Mouse (Mus musculus) frontal cortex, adult (tissue): ENCODE measurements around the gene Ear6.
A peak's percentile ranks its signal among the peaks of the same experiment; 100 is the strongest.

Experiments
- ATAC-seq: cut with Nextera tagmentation; 2 replicates; pipeline ENCODE4 v1.9.2; 2017; ENCODE audit warnings: mild to moderate bottlenecking, moderate library complexity, mixed read lengths; ENCODE audit not compliant: low TSS enrichment

Ear6 gene

DNA sequence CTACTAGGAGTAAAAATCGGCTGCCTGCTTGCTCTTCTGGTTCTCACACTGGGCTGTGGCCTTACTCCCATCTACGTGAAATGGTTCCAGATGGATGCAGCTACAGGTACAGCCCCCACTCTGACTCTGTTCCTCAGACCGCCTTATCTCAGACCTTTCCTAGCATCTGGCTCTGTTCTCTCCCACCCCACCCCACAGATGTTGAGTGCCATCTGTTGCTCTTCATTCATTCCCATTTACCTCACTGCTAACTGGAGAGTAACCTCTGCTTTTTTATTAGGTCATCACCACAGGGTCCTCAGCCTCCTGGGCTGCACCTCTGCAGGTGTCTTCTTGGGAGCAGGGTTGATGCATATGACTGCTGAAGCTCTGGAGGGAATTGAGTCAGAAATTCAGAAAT is 40.3 kb downstream of the Ear6 start:
- ATAC-seq, result no peak

GRCm38 (mm10) chr14:51895071-51895470 is 41.6 kb downstream of the Ear6 start:
- no peak for ATAC-seq

- no peak for ATAC-seq
These were observed 42.5 kb downstream of the Ear6 start for GRCm38 (mm10) chr14:51896019-51896418.

DNA sequence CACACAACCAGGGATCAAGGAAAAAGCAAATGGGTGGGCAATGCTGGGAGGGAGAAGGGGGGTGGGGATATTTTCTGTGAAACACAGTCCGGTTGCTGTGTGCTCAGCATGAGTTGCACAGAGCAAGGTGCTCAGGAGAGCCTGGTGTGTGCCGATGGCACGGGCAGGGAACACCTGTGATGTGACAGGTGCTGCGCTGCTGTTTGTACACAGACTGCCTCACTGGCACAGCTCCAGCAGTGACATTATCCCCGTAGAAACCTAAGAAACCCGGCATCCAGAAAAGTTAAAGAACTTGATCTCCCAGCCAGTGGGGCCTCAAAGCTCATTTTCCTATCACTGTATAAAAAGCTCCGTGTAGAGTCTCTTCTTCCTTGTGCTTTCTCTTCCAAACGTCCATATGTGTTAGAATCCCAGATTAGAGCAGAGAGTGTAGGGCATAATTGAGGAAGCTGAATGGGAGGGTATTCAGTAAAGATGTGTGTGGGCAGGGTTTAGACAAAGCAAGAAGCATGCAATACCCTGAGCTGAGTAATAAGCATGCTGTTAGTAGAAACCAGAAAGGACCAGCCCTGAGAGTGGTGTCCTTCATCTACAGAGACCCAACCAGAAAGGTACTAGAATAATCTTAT is 43.2 kb downstream of the Ear6 start:
- peak; percentile 86 for ATAC-seq

DNA sequence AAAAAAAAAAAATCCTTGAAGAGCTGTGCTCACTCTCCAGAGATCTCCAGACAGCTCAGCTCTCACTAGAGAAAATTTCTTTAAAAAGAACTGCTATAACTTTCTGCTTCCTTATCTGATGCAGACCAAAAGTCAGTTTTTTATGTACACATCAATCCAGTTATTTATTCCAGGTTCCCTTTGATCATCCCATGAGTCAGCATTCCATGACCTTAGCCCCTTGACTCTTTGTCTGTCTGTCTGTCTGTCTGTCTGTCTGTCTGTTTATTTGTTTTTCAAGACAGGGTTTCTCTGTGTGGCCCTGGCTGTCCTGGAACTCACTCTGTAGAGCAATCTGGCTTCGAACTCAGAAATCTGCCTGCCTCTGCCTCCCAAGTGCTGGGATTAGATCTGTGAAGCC is 45.9 kb downstream of the Ear6 start:
- ATAC-seq, result no peak

DNA sequence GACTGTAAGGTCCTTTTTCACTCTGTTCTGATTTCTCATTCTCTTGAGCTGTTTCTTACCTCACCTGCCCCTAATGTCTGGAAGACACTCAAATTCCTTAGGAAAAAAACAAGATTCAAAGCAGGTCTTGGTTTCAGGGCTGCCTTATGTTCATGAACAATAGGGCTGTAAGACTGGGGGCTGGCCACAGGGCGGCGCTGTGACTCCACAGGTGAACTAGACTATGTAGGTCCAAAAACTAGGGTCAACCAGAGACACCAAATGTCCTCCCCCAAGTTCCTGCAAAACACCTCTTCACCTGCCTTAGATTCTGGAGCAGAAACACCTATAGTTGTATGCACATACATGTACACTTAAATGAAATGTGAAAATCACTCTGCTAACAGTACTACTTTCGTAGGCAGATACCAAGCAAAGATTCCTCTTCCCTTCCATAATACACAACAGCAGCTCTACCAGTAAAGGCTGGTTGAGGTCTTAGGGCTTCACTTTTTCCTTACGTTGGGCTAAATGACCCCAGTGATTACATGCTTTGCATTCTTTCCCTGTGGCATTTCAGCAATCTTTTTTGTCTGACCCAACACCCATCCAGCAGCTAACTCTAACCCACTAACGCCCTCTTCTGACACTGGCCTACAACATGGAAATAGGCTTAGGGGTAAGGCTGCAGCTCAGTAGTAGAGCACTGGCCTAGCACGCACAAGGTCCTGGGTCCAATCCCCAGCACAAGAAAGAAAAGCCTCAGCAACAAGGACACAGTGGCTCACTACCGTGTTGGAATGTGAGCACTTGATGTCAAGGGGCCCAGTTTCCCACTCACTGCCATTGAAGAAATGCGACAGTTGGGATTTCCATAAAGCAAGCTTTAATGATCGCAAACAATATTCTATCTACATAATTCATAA is 49.6 kb downstream of the Ear6 start:
- ATAC-seq, result peak; percentile 83

DNA sequence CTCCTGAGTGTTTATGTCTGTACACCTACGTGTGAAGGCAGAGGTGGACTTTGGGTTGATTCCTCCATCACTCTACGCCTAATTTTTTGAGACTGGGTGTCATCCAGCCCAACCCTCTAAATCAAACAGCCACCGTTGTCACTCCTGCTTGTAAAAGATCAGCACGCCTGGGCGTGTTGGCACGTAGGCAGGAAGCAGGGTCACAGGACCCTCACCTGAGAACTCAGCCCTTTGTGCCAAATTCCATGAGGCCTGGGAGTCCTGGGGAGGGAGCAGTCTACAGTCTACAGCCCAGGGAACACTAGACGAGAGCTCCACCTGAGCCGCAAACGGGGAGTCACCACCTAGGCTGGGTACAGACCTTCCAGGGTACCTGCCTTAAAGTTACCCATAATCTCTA is 50.3 kb downstream of the Ear6 start:
- no peak for ATAC-seq
